Mouse (Mus musculus): ENCODE measurements around the gene Arhgap15. TPM values are rescaled to one million over a fixed set of nuclear protein-coding genes. Genes with fewer than 3 reads are reported as not detected.

Arhgap15 gene
- polyA plus RNA-seq, 1 experiment from 2014 or later, result 0.35 TPM

GRCm38 (mm10) chr2:44029035-44029715, 280.6 kb downstream of the Arhgap15 start:
- H3K4me3 ChIP-seq (ENCODE audit: low read depth, low read length), result no peak overlapping the region
- H3K27me3 ChIP-seq (ENCODE audit: control insufficient read depth, insufficient read depth, low read length), result no peaks in the 10 kb centered on the region
- ATAC-seq (replicated peaks; ENCODE audit: insufficient number of reproducible peaks, low FRiP score, low TSS enrichment, low read depth) (no peak), DNase-seq (ENCODE audit: low spot score) (no peak)
- H3K36me3 ChIP-seq (replicated peaks; ENCODE audit: control insufficient read depth, insufficient read depth, low read depth, low read length), result no peaks in the 10 kb centered on the region
- H3K27ac ChIP-seq (replicated peaks; ENCODE audit: low read depth, low read length), result no peak overlapping the region
- no peaks in the 10 kb centered on the region for H3K4me1 ChIP-seq (ENCODE audit: control insufficient read depth, insufficient read depth, low read length)
- H3K9ac ChIP-seq (replicated peaks; ENCODE audit: low read length), result no peak overlapping the region
- no peaks in the 10 kb centered on the region for H3K9me3 ChIP-seq (replicated peaks; ENCODE audit: control insufficient read depth, low read length)
- no peak overlapping the region for H3K4me2 ChIP-seq (ENCODE audit: low read depth, low read length)
- WGBS, result 88% methylated on average over 8 of the region's 8 CpGs

GRCm38 (mm10) chr2:44029865-44030264, 281.2 kb downstream of the Arhgap15 start:
- Histone ChIP-seq H3K27me3 (ENCODE audit: control insufficient read depth, insufficient read depth, low read length) (no peaks in the 10 kb centered on the region), H3K9me3 (replicated peaks; ENCODE audit: control insufficient read depth, low read length) (no peaks in the 10 kb centered on the region), H3K4me3 (ENCODE audit: low read depth, low read length) (no peak overlapping the region), H3K4me2 (ENCODE audit: low read depth, low read length) (no peak overlapping the region), H3K9ac (replicated peaks; ENCODE audit: low read length) (no peak overlapping the region), H3K4me1 (ENCODE audit: control insufficient read depth, insufficient read depth, low read length) (no peaks in the 10 kb centered on the region), H3K27ac (replicated peaks; ENCODE audit: low read depth, low read length) (no peak overlapping the region), H3K36me3 (replicated peaks; ENCODE audit: control insufficient read depth, insufficient read depth, low read depth, low read length) (no peaks in the 10 kb centered on the region)
- no peak for DNase-seq (ENCODE audit: low spot score)
- WGBS, result 91% methylated on average over 10 of the region's 10 CpGs
- ATAC-seq (replicated peaks; ENCODE audit: insufficient number of reproducible peaks, low FRiP score, low TSS enrichment, low read depth), result no peak

- 89% methylated on average over 3 of the region's 3 CpGs for WGBS
- Histone ChIP-seq H3K9ac (replicated peaks; ENCODE audit: low read length) (no peak overlapping the region), H3K4me1 (ENCODE audit: control insufficient read depth, insufficient read depth, low read length) (no peaks in the 10 kb centered on the region), H3K9me3 (replicated peaks; ENCODE audit: control insufficient read depth, low read length) (no peaks in the 10 kb centered on the region), H3K27ac (replicated peaks; ENCODE audit: low read depth, low read length) (no peak overlapping the region), H3K27me3 (ENCODE audit: control insufficient read depth, insufficient read depth, low read length) (no peaks in the 10 kb centered on the region), H3K4me3 (ENCODE audit: low read depth, low read length) (no peak overlapping the region), H3K4me2 (ENCODE audit: low read depth, low read length) (no peak overlapping the region), H3K36me3 (replicated peaks; ENCODE audit: control insufficient read depth, insufficient read depth, low read depth, low read length) (no peaks in the 10 kb centered on the region)
- no peak for ATAC-seq (replicated peaks; ENCODE audit: insufficient number of reproducible peaks, low FRiP score, low TSS enrichment, low read depth)
- DNase-seq (ENCODE audit: low spot score), result no peak
These were observed 291.0 kb downstream of the Arhgap15 start for GRCm38 (mm10) chr2:44039522-44040203.

GRCm38 (mm10) chr2:44044088-44044487, 295.5 kb downstream of the Arhgap15 start:
- DNase-seq (ENCODE audit: low spot score) (peak; percentile 57), ATAC-seq (replicated peaks; ENCODE audit: insufficient number of reproducible peaks, low FRiP score, low TSS enrichment, low read depth) (0 out of 2 replicates have a peak, but pooled peaks have one; percentile 39)
- H3K9ac ChIP-seq (replicated peaks; ENCODE audit: low read length), result no peak overlapping the region
- no peaks in the 10 kb centered on the region for H3K27me3 ChIP-seq (ENCODE audit: control insufficient read depth, insufficient read depth, low read length)
- H3K4me3 ChIP-seq (ENCODE audit: low read depth, low read length), result no peak overlapping the region
- 49% methylated on average over 2 of the region's 2 CpGs for WGBS
- H3K4me1 ChIP-seq (ENCODE audit: control insufficient read depth, insufficient read depth, low read length), result no peaks in the 10 kb centered on the region
- H3K9me3 ChIP-seq (replicated peaks; ENCODE audit: control insufficient read depth, low read length), result no peaks in the 10 kb centered on the region
- no peak overlapping the region for H3K4me2 ChIP-seq (ENCODE audit: low read depth, low read length)
- H3K36me3 ChIP-seq (replicated peaks; ENCODE audit: control insufficient read depth, insufficient read depth, low read depth, low read length), result no peaks in the 10 kb centered on the region
- no peak overlapping the region for H3K27ac ChIP-seq (replicated peaks; ENCODE audit: low read depth, low read length)

DNA sequence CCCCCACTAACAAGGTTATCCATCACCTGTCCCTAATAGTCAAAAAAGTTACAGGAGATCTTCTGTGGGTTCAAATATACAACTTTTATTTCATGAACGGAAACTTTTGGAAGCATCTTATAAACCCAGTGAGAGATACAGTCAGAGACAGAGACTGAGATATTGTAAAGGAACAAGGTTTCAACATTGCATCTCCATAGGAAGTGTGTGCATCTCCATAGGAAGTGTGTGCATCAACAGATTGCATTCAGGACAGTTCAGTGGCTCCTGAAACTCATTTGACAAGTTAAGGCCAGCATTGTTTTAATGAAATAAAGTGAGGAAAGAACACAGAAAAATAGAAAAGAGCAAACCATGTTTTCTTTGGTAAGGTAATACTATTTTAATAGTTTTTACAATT, 296.0 kb downstream of the Arhgap15 start:
- Histone ChIP-seq H3K27ac (replicated peaks; ENCODE audit: low read depth, low read length) (no peak overlapping the region), H3K4me2 (ENCODE audit: low read depth, low read length) (no peak overlapping the region), H3K36me3 (replicated peaks; ENCODE audit: control insufficient read depth, insufficient read depth, low read depth, low read length) (no peaks in the 10 kb centered on the region), H3K4me1 (ENCODE audit: control insufficient read depth, insufficient read depth, low read length) (no peaks in the 10 kb centered on the region), H3K4me3 (ENCODE audit: low read depth, low read length) (no peak overlapping the region), H3K27me3 (ENCODE audit: control insufficient read depth, insufficient read depth, low read length) (no peaks in the 10 kb centered on the region), H3K9me3 (replicated peaks; ENCODE audit: control insufficient read depth, low read length) (no peaks in the 10 kb centered on the region), H3K9ac (replicated peaks; ENCODE audit: low read length) (no peak overlapping the region)
- ATAC-seq (replicated peaks; ENCODE audit: insufficient number of reproducible peaks, low FRiP score, low TSS enrichment, low read depth) (no peak), DNase-seq (ENCODE audit: low spot score) (no peak)
- 89% methylated on average over 1 of the region's 1 CpGs for WGBS

GRCm38 (mm10) chr2:44045231-44045630, 296.6 kb downstream of the Arhgap15 start:
- H3K4me2 ChIP-seq (ENCODE audit: low read depth, low read length), result no peak overlapping the region
- no peaks in the 10 kb centered on the region for H3K27me3 ChIP-seq (ENCODE audit: control insufficient read depth, insufficient read depth, low read length)
- WGBS, result 75% methylated on average over 1 of the region's 1 CpGs
- no peak overlapping the region for H3K27ac ChIP-seq (replicated peaks; ENCODE audit: low read depth, low read length)
- H3K9me3 ChIP-seq (replicated peaks; ENCODE audit: control insufficient read depth, low read length), result no peaks in the 10 kb centered on the region
- H3K9ac ChIP-seq (replicated peaks; ENCODE audit: low read length), result no peak overlapping the region
- DNase-seq (ENCODE audit: low spot score) (no peak), ATAC-seq (replicated peaks; ENCODE audit: insufficient number of reproducible peaks, low FRiP score, low TSS enrichment, low read depth) (no peak)
- no peaks in the 10 kb centered on the region for H3K4me1 ChIP-seq (ENCODE audit: control insufficient read depth, insufficient read depth, low read length)
- no peak overlapping the region for H3K4me3 ChIP-seq (ENCODE audit: low read depth, low read length)
- H3K36me3 ChIP-seq (replicated peaks; ENCODE audit: control insufficient read depth, insufficient read depth, low read depth, low read length), result no peaks in the 10 kb centered on the region

DNA sequence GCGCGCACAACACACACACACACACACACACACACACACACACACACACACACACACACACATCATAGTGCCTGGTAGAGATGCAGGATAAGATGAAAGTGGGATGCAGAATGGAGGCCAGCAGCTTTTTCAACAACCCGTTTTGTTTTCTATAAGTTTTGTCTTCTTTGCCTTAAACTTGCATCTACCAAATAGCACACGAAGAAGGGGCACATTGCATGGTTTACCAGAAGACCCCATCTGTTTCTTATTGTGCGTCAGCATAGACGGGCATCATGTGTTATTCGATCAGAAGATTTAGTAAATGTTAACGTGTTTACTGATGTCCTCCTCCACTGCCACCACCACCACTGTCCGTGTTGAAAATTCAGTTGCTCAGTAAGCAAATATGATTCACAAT, 311.7 kb downstream of the Arhgap15 start:
- H3K27me3 ChIP-seq (ENCODE audit: control insufficient read depth, insufficient read depth, low read length), result no peaks in the 10 kb centered on the region
- H3K4me1 ChIP-seq (ENCODE audit: control insufficient read depth, insufficient read depth, low read length), result no peaks in the 10 kb centered on the region
- no peaks in the 10 kb centered on the region for H3K9me3 ChIP-seq (replicated peaks; ENCODE audit: control insufficient read depth, low read length)
- no peak overlapping the region for H3K4me2 ChIP-seq (ENCODE audit: low read depth, low read length)
- H3K4me3 ChIP-seq (ENCODE audit: low read depth, low read length), result no peak overlapping the region
- H3K9ac ChIP-seq (replicated peaks; ENCODE audit: low read length), result no peak overlapping the region
- no peaks in the 10 kb centered on the region for H3K36me3 ChIP-seq (replicated peaks; ENCODE audit: control insufficient read depth, insufficient read depth, low read depth, low read length)
- DNase-seq (ENCODE audit: low spot score) (peak; percentile 59), ATAC-seq (replicated peaks; ENCODE audit: insufficient number of reproducible peaks, low FRiP score, low TSS enrichment, low read depth) (no peak)
- WGBS, result 64% methylated on average over 9 of the region's 9 CpGs
- no peak overlapping the region for H3K27ac ChIP-seq (replicated peaks; ENCODE audit: low read depth, low read length)

- Histone ChIP-seq H3K4me3 (ENCODE audit: low read depth, low read length) (no peak overlapping the region), H3K4me2 (ENCODE audit: low read depth, low read length) (no peak overlapping the region), H3K9ac (replicated peaks; ENCODE audit: low read length) (no peak overlapping the region), H3K27me3 (ENCODE audit: control insufficient read depth, insufficient read depth, low read length) (no peaks in the 10 kb centered on the region), H3K9me3 (replicated peaks; ENCODE audit: control insufficient read depth, low read length) (no peaks in the 10 kb centered on the region), H3K27ac (replicated peaks; ENCODE audit: low read depth, low read length) (no peak overlapping the region), H3K4me1 (ENCODE audit: control insufficient read depth, insufficient read depth, low read length) (no peaks in the 10 kb centered on the region), H3K36me3 (replicated peaks; ENCODE audit: control insufficient read depth, insufficient read depth, low read depth, low read length) (no peaks in the 10 kb centered on the region)
- DNase-seq (ENCODE audit: low spot score) (peak; percentile 40), ATAC-seq (replicated peaks; ENCODE audit: insufficient number of reproducible peaks, low FRiP score, low TSS enrichment, low read depth) (no peak)
- 55% methylated on average over 8 of the region's 8 CpGs for WGBS
These were observed 312.1 kb downstream of the Arhgap15 start for GRCm38 (mm10) chr2:44060716-44061115.
